Mouse (Mus musculus) kidney, postnatal 25 days (tissue): ENCODE data around the gene Hba-x.

ENCODE experiments used
- DNase-seq, 2 experiments: peaks; one replicate each; pipeline ENCODE4 v3.0.0; 2021; ENCODE audit warnings: mixed read lengths in 2 of 2

The Hba-x gene

DNA sequence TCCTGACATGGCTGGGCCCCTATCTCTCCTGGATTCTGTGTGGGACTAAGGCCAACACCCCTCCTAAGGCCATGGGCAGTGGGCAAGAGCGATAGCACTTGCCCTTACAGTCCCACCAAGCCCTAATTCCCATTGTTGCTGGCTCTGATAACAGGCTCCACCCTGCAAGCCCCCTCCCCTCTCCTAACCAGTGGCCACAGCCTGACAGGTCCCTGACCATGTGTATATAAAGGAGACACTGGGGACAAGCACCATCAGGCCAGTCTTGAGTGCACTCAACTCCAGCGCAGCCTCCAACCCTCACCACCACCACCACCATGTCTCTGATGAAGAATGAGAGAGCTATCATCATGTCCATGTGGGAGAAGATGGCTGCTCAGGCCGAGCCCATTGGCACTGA is at the start of gene Hba-x:
Hba-x (plus strand) TSS at position 54 of the 400 bp plus-strand sequence.
- no peak for DNase-seq

DNA sequence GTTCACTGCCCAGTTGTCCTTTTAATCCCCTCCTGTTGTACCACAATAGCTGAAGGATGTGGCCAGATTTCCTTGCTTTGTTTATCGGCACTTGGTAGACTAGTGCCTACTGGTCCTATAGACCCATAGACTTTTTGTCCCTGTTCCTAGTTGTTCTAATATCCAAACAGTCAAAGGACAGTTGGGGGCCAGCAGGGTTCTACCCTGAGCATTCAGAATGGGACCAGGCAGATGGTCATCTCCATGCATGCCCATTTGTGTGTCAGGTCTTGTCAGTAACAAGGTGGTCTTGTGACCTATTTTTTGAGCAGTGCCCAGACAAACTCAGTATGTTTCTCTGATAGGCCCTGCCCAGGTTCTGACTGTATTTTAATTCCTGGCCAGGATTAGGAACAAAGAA is 49.2 kb upstream of the Hba-x start:
- no peak for DNase-seq

- peak in 1 of 2 experiments; percentile 31 for DNase-seq
Observed at GRCm38 (mm10) chr11:32227555-32227954, 48.6 kb upstream of the Hba-x start.

DNA sequence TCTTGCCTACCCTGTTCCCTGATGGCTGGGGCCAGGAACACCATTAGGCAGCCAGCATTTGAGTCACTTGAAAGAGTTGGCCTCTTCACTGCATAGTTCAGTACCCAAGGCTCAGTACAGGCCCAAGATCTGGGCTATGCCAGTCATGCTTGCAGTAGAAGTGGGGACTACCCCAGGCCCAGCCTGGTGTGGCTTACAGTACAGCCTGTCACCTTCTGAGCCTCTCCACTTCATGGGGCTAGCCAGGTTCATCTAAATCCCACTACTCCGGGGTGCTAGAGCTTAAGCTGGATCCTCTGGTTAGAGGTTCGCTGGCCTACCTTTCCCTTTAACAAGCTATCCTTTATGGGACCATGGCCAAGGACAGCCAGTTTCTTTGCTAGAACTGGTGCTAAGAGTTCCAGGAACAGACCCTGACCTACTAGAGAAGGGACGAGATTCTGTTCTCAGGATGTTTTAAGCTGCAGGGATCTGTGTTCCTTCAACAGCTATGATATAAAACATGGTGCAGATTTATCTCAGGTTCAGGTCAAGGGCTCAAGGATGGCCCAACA is 47.8 kb upstream of the Hba-x start:
- DNase-seq = no peak

- peak; percentile 30 to 42 for DNase-seq
Observed at GRCm38 (mm10) chr11:32230220-32230619, 46.0 kb upstream of the Hba-x start.

DNA sequence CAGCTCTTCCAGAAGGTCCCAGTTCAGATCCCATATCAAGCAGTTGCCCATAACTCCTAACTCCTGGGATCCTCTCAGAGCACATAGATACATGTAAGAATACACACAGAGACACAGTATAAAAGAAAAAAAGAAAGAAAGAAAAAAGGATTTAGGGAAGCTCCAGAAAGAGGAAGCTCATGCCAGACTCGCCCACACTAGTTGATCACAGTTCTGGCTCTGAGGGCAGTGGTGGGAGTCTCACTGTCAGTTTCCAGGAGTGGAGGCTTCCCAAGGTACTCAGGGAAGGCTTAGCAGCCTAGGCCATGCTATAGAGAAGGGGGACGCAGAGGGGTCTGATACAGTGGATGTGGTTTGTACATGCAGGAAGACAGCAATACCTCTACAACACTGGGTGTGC is 45.1 kb upstream of the Hba-x start:
- DNase-seq = no peak

DNA sequence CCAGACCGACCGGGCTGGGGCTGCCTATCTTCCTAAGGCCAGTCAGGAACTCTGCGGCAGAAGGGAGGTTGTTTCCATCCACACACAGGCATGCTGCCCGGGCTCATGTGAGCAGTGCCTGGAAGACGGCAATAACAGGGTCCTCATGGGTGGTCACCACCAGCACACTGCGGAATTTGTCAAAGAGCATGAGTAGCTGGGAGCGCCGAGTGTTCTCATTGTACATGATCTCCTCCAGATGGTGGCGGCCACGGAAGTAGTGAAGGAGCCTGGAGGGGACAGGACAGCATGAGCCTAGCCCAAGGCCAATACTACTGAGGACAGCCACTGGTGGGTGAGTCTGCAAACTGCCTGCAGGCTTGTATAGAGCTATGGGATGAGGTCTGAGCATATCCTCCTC is 43.4 kb upstream of the Hba-x start:
- DNase-seq = peak in 1 of 2 experiments; percentile 33

DNA sequence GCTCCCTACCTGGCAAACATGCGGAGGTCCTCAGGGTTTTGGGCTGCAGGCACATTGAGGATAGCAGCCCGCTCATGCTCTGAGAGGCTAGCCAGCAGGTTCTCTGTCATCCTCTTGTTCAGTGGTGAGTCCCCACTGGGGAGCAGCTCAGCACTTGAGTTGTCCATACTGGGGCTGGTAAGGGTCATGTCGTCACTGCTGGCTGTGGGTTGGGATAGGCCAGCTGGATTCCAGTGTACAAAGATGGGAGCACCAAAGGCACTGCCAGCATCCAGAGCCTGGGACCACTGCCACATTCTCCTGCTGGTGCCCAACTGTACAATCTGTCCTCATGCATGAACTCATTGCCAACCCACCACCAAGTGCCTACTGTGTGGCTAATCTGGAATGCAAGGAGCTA is 42.3 kb upstream of the Hba-x start:
- DNase-seq = no peak

DNA sequence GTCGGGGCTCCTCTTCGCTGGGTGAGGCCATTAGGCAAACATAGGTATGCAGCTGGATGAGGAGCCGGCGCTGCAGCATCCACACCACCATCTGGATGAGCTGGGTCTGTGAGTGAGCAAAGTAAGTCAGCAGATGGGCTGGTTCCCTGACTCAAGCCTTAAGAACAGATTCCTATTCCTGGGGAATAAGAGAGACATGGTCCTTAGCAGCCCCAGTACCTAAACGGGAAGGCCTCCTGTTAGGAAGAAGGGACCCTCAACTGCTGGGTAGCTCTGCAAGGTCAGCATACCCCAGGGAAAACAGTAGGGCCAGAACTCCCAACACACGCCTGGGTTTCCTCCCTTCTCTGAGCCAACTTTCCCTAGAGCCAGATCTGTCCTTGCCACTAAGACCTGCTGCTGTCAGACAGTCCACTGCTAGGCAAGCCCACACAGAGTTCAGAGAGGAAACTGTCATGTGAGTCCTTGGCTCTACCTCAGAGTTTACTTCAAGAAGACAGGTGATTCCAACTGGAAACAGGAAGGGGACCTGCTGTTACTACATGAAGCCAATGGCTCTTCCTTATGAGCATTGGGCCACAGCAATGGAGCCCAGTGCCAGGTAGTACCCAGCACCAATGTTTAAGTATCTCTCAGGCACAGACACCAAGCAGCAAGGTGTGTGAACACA is 41.2 kb upstream of the Hba-x start:
- DNase-seq = no peak

DNA sequence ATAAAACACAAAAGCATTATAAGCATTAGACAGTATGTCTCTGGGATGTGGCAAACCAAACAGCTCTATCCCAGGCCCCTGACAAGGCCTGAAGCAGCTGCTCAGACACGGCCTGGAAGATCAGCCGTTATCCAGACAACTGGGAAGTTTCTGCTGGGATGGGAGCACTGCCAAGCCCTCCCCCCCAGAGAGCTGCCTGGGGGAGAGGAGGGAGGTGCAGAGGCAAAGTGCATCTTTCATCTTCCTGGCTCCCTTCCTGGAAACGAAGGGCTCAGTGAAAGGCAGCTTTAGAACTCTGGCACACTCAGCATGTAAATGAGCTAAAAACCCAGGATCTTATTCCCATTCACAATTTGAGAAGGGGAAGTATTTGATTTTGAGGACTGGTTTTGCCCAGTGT is 40.6 kb upstream of the Hba-x start:
- DNase-seq = peak; percentile 86 to 94

DNA sequence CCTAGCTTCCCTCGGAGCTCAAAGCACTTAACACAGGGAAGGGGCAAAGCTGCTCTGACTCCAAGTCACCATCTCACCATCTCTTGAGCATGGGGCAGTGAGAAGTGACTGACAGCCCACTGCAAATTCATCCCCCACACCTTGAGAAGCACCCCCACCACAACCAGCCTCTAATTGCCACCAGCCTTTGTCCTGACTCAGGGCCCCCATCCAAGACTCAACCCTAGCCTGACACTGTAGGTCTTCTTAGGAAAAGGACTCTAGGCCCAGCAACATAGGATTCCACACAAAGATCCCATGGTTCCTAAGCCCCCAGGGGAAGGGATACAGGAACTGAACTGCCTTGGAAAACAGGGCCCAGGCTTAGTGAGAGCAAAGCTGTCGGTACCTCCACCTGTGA is 40.1 kb upstream of the Hba-x start:
- DNase-seq = no peak

DNA sequence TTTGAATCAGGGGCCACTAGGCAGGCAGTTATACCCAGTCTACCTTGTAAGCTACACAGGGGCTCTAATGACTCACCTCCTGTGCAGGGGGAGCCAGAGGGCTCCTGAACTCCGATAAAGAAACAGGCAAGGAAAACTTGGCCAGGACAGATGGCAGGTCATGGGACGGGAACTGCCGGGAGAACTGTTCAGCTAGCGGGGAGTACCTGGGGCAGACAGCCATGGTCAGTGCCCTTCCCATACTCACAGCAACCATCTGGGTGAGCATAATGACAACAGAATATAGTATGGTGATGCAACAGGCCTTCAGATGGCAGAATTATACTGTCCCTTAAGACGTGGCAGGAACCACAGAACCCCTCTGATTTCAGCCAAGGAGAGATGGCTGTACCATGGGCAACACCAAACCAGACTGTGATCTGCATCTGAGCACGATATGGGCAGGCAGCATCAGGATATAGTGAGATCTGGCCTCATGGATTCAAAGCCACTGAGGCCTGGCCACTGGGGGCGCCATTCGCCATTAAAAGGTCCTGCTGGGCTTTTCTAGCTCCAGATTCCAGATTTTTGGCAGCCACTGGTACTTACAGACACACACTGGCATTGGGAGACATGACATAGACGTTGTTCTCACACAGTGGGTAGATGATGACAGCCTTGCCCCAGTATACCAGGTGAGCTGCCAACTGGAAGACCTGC is 39.3 kb upstream of the Hba-x start:
- peak; percentile 68 to 82 for DNase-seq

DNA sequence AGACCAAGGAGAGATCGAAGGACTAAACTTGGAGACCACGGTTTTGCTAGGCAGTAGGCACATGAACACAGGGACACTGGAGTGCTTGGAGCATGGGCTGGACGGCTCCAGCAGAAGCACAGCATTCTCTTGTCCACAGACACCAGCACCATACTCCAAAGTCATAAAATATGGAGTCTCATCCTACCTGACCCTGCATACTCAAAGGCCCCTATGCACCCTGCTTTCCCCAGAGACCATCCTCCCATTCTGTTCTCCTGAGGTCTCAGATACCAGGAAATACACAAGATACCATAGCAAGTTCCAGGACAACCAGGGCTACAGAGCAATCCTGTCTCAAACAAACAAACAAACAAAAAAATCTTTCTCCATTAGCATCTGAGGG is 38.8 kb upstream of the Hba-x start:
- DNase-seq = no peak

DNA sequence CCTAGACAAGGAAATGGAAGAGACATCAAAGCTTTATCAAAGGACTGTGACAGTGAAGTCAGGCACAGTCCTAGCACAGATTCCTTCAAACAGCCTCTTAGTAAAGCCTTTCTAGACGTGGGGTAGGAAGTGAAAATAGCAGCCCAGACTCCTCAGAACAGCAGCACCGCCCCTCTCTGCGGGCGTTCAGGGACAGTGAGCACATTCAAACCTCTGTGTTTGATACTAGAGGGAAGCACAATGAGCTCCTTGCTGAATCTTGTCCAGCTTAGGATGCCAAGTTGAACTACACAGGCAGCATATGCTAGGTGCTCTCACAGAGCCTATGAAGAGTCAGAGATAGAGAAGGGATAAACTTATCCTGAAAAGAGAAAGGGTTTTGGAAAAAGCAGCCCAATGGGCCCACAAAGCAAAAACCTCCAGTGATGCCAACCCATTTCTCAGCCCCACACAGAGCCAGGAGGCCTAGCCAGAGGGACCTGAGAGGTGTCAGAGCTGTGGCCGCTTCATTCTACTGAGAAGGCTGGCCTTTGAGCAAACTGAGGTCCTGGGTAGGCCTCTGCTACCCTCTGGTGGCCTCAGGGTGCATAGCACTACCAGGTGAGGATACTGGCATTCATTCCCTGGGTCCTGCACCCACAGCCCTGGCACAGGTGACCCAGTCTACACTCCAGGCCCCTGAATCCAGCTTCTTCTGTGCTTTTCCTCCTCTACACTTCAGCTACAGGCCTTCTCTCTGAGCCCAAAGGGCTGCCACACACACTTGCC is 37.9 kb upstream of the Hba-x start:
- DNase-seq = peak; percentile 80 to 82

GRCm38 (mm10) chr11:32241391-32241790 is 34.8 kb upstream of the Hba-x start:
- no peak for DNase-seq

- DNase-seq = no peak
Observed at GRCm38 (mm10) chr11:32242209-32242608, 34.0 kb upstream of the Hba-x start.

DNA sequence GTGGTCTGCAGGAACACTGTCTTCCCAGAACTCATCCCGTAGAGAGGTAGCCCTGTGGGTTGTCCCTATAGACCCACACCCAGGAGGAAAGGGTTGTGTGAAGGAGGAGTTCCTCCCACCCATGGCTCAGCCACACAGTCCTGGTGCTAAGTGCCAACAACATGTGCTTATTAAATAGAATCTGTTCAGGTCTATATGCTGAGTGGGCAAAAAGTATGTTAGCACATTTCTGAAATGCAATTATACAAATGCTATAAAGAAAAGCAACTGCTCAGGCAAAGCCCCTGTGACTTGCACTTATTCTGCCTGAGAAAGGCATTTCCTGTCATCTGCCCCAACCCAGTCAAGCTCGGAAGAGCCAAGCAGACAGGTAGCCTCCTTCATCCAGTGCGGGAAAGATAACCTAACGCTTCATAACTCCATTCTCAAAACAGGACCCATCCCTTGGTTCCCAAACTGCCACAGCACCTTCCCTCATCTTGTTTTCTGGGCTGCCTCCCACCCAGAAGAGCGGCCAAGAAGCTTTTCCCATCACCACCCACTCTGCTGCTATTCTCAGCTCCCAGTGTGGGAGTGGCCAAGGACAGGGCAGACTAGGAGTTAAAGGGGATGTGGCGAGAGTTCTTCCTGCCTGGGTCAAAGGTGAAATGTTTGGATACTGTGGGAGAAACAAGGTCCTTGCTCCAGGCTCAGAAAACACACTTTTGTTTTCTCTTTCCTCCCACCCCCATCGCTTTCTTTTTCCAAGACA is 32.8 kb upstream of the Hba-x start:
- peak in 1 of 2 experiments; percentile 58 for DNase-seq

- DNase-seq = no peak
Observed at GRCm38 (mm10) chr11:32244064-32244463, 32.1 kb upstream of the Hba-x start.

GRCm38 (mm10) chr11:32244617-32245016 is 31.6 kb upstream of the Hba-x start:
- no peak for DNase-seq

DNA sequence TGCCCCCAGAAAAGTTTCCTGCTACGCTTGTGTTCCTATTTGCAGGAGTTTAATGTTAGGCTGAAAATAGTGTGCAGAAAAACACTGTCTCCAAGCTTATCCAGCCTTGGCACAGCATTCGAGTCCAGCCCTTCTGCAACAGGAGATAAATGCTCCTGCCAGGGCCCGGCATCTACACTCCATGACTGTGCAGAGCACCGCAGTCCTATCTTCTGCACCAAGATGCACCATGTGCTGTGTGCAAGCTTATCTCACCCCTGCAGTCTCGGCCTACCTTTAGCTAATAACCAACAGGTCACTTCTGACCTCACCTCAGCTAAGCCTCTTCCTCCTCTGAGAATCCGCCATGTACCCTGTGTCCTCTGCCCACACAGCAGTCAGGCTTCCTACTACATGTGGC is 30.6 kb upstream of the Hba-x start:
- no peak for DNase-seq

- DNase-seq = no peak
Observed at GRCm38 (mm10) chr11:32247068-32247467, 29.1 kb upstream of the Hba-x start.

GRCm38 (mm10) chr11:32248350-32248749 is 27.9 kb upstream of the Hba-x start:
- no peak for DNase-seq
